Mouse (Mus musculus): Measurements from ENCODE around the gene Kcnh4.

- TF ChIP-seq POLR2A (IDR thresholded peaks at IDR 0.05; ENCODE audit: insufficient read depth, low read depth, low read length) (no peak), CTCF (IDR thresholded peaks at IDR 0.05; ENCODE audit: insufficient read depth, low read depth, low read length) (no peak)
Observed at GRCm38 (mm10) chr11:100722493-100723028, 37.2 kb downstream of the Kcnh4 start.
